Comparison of ENCODE assay signal across 26 mouse cellular contexts in the genomic region with DNA sequence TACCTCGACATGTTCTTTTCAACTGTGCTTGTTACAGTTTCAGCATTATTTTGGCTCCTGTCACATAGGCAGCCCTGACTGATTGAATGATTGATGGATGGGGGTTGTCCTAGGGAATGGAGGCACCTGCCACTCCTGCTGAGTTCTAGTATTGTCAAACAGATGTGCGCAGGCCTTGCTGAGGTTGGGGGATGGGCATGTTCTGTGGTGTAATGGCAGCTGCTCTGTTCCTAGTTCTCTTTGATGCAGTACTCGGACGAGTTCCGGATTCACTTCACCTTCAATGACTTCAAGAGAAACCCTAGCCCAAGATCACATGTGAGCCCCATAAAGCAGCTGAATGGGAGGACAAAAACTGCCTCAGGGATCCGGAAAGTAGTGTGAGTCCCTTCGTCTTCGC. TPM values are rescaled to one million over a fixed set of nuclear protein-coding genes. Genes with fewer than 3 reads are reported as not detected.
A peak's percentile ranks its signal among the peaks of the same experiment; 100 is the strongest.
DNase-seq lines count a peak whose midpoint lies in the region; TF ChIP-seq lines count a peak whose summit lies in the region.
"Had no signal": no experiment of that assay in that cellular context is flagged by ENCODE, and none has a peak within 500 bp of the region (broad histone marks: within the 10 kb centered on the region; RNA-seq: fewer than 3 reads in every experiment).

No protein-coding gene starts in this region.

- no peaks in the 10 kb centered on the region for H3K27me3 ChIP-seq in ES-Bruce4 (ENCODE audit: control insufficient read depth, insufficient read depth, low read length, poor library complexity, severe bottlenecking)
- peaks cover 8% of the 10 kb centered on the region for H3K27me3 ChIP-seq in myocyte (ENCODE audit: control insufficient read depth, insufficient read depth, insufficient read length)
- H3K27me3 ChIP-seq: liver, embryonic 13.5 days; neural tube, embryonic 13.5 days had no signal

- H3K36me3 ChIP-seq in ES-Bruce4 (ENCODE audit: control insufficient read depth, insufficient read depth, low read length, poor library complexity, severe bottlenecking) (no peaks in the 10 kb centered on the region), myocyte (ENCODE audit: control insufficient read depth, insufficient read depth) (no peaks in the 10 kb centered on the region)
- H3K36me3 ChIP-seq: forebrain, embryonic 10.5 days; heart, embryonic 12.5 days; liver, embryonic 13.5 days; neural tube, embryonic 13.5 days had no signal

- H3K27ac ChIP-seq in ES-Bruce4 (ENCODE audit: insufficient read depth, low read length): no peak overlapping the region
- H3K27ac ChIP-seq: forebrain, embryonic 10.5 days; hindbrain, embryonic 14.5 days; liver, embryonic 13.5 days; neural tube, embryonic 13.5 days had no signal

- H3ac ChIP-seq in myocyte (ENCODE audit: control insufficient read depth, insufficient read length): no peak overlapping the region

- no peak overlapping the region for H3K4me2 ChIP-seq in myocyte (ENCODE audit: low read depth)
- H3K4me2 ChIP-seq: heart, embryonic 12.5 days; hindbrain, embryonic 14.5 days; liver, embryonic 13.5 days; lung, embryonic 14.5 days; neural tube, embryonic 13.5 days had no signal

- TF ChIP-seq POLR2A in ES-Bruce4 (IDR thresholded peaks at IDR 0.05; ENCODE audit: insufficient read depth, low read length): no peak
- no peak for TF ChIP-seq POLR2A in myocyte (IDR thresholded peaks at IDR 0.05; ENCODE audit: insufficient read length, low read depth)

- H3K9ac ChIP-seq in ES-Bruce4 (ENCODE audit: low read depth, poor library complexity, severe bottlenecking): no peak overlapping the region
- H3K9ac ChIP-seq: forebrain, postnatal 0 days; heart, embryonic 12.5 days; hindbrain, embryonic 14.5 days; liver, embryonic 13.5 days; lung, embryonic 14.5 days; neural tube, embryonic 13.5 days had no signal

- TF ChIP-seq EP300 in ES-Bruce4 (IDR thresholded peaks at IDR 0.05; ENCODE audit: insufficient read depth, low read depth, low read length): peak; percentile 92

- peak; percentile 56 for DNase-seq in CD4-positive helper T cell, adult 2 months (ENCODE audit: low read depth, low spot score)
- DNase-seq in thymus, postnatal 14 days: peak; percentile 88
- no peak for DNase-seq in cerebellum, adult 8-10 months
- no peak for DNase-seq in adrenal gland, postnatal 25 days
- DNase-seq in heart, postnatal 25 days (ENCODE audit: low spot score): no peak
- DNase-seq: adrenal gland, postnatal 36 days; cerebellum, adult 11-12 months; cerebellum, postnatal 36 days; forebrain, postnatal 0 days; gastrocnemius, postnatal 36 days; heart, postnatal 14 days; kidney, adult 8-10 months; kidney, postnatal 25 days; left cerebral cortex, postnatal 4 days; liver, embryonic 13.5 days; lung, embryonic 14.5 days; lung, postnatal 36 days; spleen, adult 18-20 months had no signal

- H3K9me3 ChIP-seq in ES-Bruce4 (replicated peaks; ENCODE audit: control insufficient read depth, insufficient read depth, low read length, poor library complexity, severe bottlenecking): 0 out of 2 replicates have a peak, but pooled peaks cover 3% of the 10 kb centered on the region
- H3K9me3 ChIP-seq: forebrain, embryonic 10.5 days; heart, embryonic 12.5 days; liver, embryonic 13.5 days; neural tube, embryonic 13.5 days had no signal

- intact Hi-C loops in heart, postnatal 25 days (cut with DNase I): no loop called here

- H3K4me3 ChIP-seq in ES-Bruce4 (ENCODE audit: low read depth, low read length) (no peak overlapping the region), myocyte (no peak overlapping the region)
- H3K4me3 ChIP-seq: forebrain, embryonic 10.5 days; heart, embryonic 12.5 days; liver, embryonic 13.5 days; neural tube, embryonic 13.5 days had no signal

- no peaks in the 10 kb centered on the region for H3K4me1 ChIP-seq in ES-Bruce4 (ENCODE audit: control insufficient read depth, insufficient read depth, low read length)
- H3K4me1 ChIP-seq: forebrain, embryonic 10.5 days; heart, embryonic 12.5 days; liver, embryonic 13.5 days; neural tube, embryonic 13.5 days had no signal

- H3K79me2 ChIP-seq in myocyte (ENCODE audit: control insufficient read depth, insufficient read depth): no peaks in the 10 kb centered on the region

- no peak for TF ChIP-seq CTCF in ES-Bruce4 (IDR thresholded peaks at IDR 0.05; ENCODE audit: low read depth, low read length)

TF ChIP-seq in myocyte, 11 proteins besides CTCF, POLR2A, EP300 and RAD21:
- TF ChIP-seq TCF3 (IDR thresholded peaks at IDR 0.05; ENCODE audit: insufficient read length, low read depth) (peak; percentile 60), MYOD1 (IDR thresholded peaks at IDR 0.05; ENCODE audit: control insufficient read depth in 1 of 3, insufficient read length in 2 of 3, low read depth in 2 of 3) (peak in 2 of 3 experiments; percentile 63 to 82), E2F4 (IDR thresholded peaks at IDR 0.05; ENCODE audit: insufficient read depth) (no peak), USF1 (IDR thresholded peaks at IDR 0.05; ENCODE audit: low read depth) (no peak), MAX (IDR thresholded peaks at IDR 0.05; ENCODE audit: low read depth) (no peak), POLR2AphosphoS2 (IDR thresholded peaks at IDR 0.05; ENCODE audit: insufficient read length, low read depth) (no peak), SRF (IDR thresholded peaks at IDR 0.05; ENCODE audit: control insufficient read depth, insufficient read length, low read depth) (no peak), MYOG (IDR thresholded peaks at IDR 0.05; ENCODE audit: control insufficient read depth in 1 of 3, insufficient read depth in 1 of 3, insufficient read length in 2 of 3, low read depth in 2 of 3) (peak in 1 of 3 experiments; percentile 79), TCF12 (IDR thresholded peaks at IDR 0.05; ENCODE audit: insufficient read depth, poor library complexity, severe bottlenecking) (peak; percentile 13), CEBPB (IDR thresholded peaks at IDR 0.05; ENCODE audit: insufficient read depth, poor library complexity, severe bottlenecking) (no peak), REST (IDR thresholded peaks at IDR 0.05; ENCODE audit: insufficient read depth, insufficient read length) (no peak)

RNA-seq across cellular contexts. Expression of a gene that starts 17.5 kb away (rescaled TPM):
- polyA plus RNA-seq in ES-Bruce4 (2011; ENCODE audit: insufficient read depth, insufficient read length, low read depth, missing spikeins) (not detected in 2 replicates), myocyte (2012; fragmentation: generic; extraction: Trizol) (not detected)
- not detected in 2 replicates for total RNA-seq in adrenal gland, postnatal 25 days (2021)
- total RNA-seq in heart, postnatal 25 days (2021): not detected
- total RNA-seq: adrenal gland, postnatal 36 days; forebrain, postnatal 0 days; heart, postnatal 14 days; left cerebral cortex, adult 18-20 months; left cerebral cortex, postnatal 4 days had no signal
- polyA plus RNA-seq: forebrain, embryonic 10.5 days; forebrain, postnatal 0 days; heart, embryonic 12.5 days; hindbrain, embryonic 14.5 days; liver, embryonic 13.5 days; lung, embryonic 14.5 days; neural tube, embryonic 13.5 days; urinary bladder, adult 2 months had no signal

RNA-seq across cellular contexts. Expression of a gene that starts 17.6 kb away (rescaled TPM):
- polyA plus RNA-seq in ES-Bruce4 (2011; ENCODE audit: insufficient read depth, insufficient read length, low read depth, missing spikeins): not detected in 2 replicates
- 0.14 TPM for polyA plus RNA-seq in myocyte (2012; fragmentation: generic; extraction: Trizol)
- 2.5 and 2.9 TPM in 2 replicates for total RNA-seq in adrenal gland, postnatal 25 days (2021)
- 1 to 10 TPM; 4.6 to 5.1 TPM for total RNA-seq in heart, postnatal 25 days (2021)

RNA-seq across cellular contexts. Expression of a gene that starts 49.3 kb away (rescaled TPM):
- polyA plus RNA-seq in ES-Bruce4 (2011; ENCODE audit: insufficient read depth, insufficient read length, low read depth, missing spikeins) (not detected in 2 replicates), myocyte (2012; fragmentation: generic; extraction: Trizol) (not detected)
- total RNA-seq in adrenal gland, postnatal 25 days (2021): 0.71 and 0.97 TPM in 2 replicates
- total RNA-seq in heart, postnatal 25 days (2021): under 1 TPM; 0.17 to 0.26 TPM
- polyA plus RNA-seq: forebrain, embryonic 10.5 days; hindbrain, embryonic 14.5 days; neural tube, embryonic 13.5 days had no signal

Comparison
In these comparisons a context has a peak if more than half of its experiments do, and no peak if none do; other contexts are left out.
1. DNase-seq: peak in CD4-positive helper T cell, adult 2 months (single experiment) and thymus, postnatal 14 days (single experiment); none in cerebellum, adult 8-10 months (single experiment), adrenal gland, postnatal 25 days (single experiment) and heart, postnatal 25 days (single experiment).